ENCODE assay signal across 10 mouse cellular contexts in genomic region chr11:100323578-100323977, GRCm38 (mm10). TPM values are rescaled to one million over a fixed set of nuclear protein-coding genes. Genes with fewer than 3 reads are reported as not detected.
A peak's percentile ranks its signal among the peaks of the same experiment; 100 is the strongest.
DNase-seq lines count a peak whose midpoint lies in the region; ATAC-seq and TF ChIP-seq lines count a peak whose summit lies in the region.
"Had no signal": no experiment of that assay in that cellular context is flagged by ENCODE, and none has a peak within 500 bp of the region (broad histone marks: within the 10 kb centered on the region; RNA-seq: fewer than 3 reads in every experiment).

No protein-coding gene starts in this region.

- H3K27me3 ChIP-seq in liver, adult 2 months (ENCODE audit: control insufficient read depth, insufficient read depth, low read length) = no peaks in the 10 kb centered on the region
- H3K27me3 ChIP-seq in liver, embryonic 11.5 days (replicated peaks; ENCODE audit: control insufficient read depth, insufficient read depth, low read length) = no peaks in the 10 kb centered on the region
- no peaks in the 10 kb centered on the region for H3K27me3 ChIP-seq in liver, postnatal 0 days (ENCODE audit: insufficient read depth, low read length)

- no peak overlapping the region for H3K9ac ChIP-seq in liver, adult 2 months (ENCODE audit: low read depth, low read length)
- no peak overlapping the region for H3K9ac ChIP-seq in liver, embryonic 11.5 days (ENCODE audit: low read depth, low read length)
- no peak overlapping the region for H3K9ac ChIP-seq in liver, postnatal 0 days (replicated peaks)

- WGBS in liver, adult 2 months = 22% methylated on average over 3 of the region's 3 CpGs
- WGBS in liver, embryonic 11.5 days = 15% methylated on average over 3 of the region's 3 CpGs
- 13% methylated on average over 3 of the region's 3 CpGs for WGBS in liver, postnatal 0 days (ENCODE audit: insufficient replicate concordance)

- H3K4me3 ChIP-seq in liver, adult 2 months (ENCODE audit: insufficient read depth, low read depth, low read length) = no peak overlapping the region
- no peak overlapping the region for H3K4me3 ChIP-seq in liver, embryonic 11.5 days (ENCODE audit: low read depth, low read length)
- no peak overlapping the region for H3K4me3 ChIP-seq in gastrocnemius, adult 2 months
- no peak overlapping the region for H3K4me3 ChIP-seq in liver, postnatal 0 days (ENCODE audit: low read depth, low read length)

- peak; percentile 51 to 86 for DNase-seq in adrenal gland, adult (ENCODE audit: inconsistent age in 2 of 2, low spot score in 1 of 2)
- no peak for DNase-seq in adrenal gland, adult 8-10 months
- peak; percentile 69 for DNase-seq in liver, adult 2 months (ENCODE audit: extremely low read depth, low read depth, low spot score)
- DNase-seq in liver, embryonic 11.5 days (ENCODE audit: low spot score) = no peak
- peak; percentile 76 for DNase-seq in brain, adult 2 months (ENCODE audit: low read depth, low spot score)
- DNase-seq in gastrocnemius, adult 2 months = peak; percentile 63
- DNase-seq in liver, postnatal 0 days = peak; percentile 73
- peak; percentile 53 to 81 for DNase-seq in spleen, postnatal 10 days (ENCODE audit: low spot score in 2 of 2)

- H3K9me3 ChIP-seq in liver, embryonic 11.5 days (ENCODE audit: control insufficient read depth, low read length) = no peaks in the 10 kb centered on the region
- no peaks in the 10 kb centered on the region for H3K9me3 ChIP-seq in liver, postnatal 0 days (ENCODE audit: low read length)

- ATAC-seq in liver, embryonic 11.5 days (replicated peaks; ENCODE audit: low FRiP score) = no peak
- no peak for ATAC-seq in liver, postnatal 0 days

- no peak for TF ChIP-seq POLR2A in liver, adult 2 months (IDR thresholded peaks at IDR 0.05; ENCODE audit: extremely low read depth, insufficient read depth, low read length)

- TF ChIP-seq EP300 in liver, postnatal 0 days (IDR thresholded peaks at IDR 0.05; ENCODE audit: low read depth) = no peak

- H3K79me2 ChIP-seq in liver, adult 2 months (ENCODE audit: control insufficient read depth, insufficient read depth, low read length) = peaks cover 3% of the 10 kb centered on the region; the same call in 1 of the 2 replicates

- no peak overlapping the region for H3K4me2 ChIP-seq in liver, embryonic 11.5 days
- no peak overlapping the region for H3K4me2 ChIP-seq in liver, postnatal 0 days (ENCODE audit: low read depth, low read length)

- TF ChIP-seq CTCF in liver, adult 2 months (IDR thresholded peaks at IDR 0.05; ENCODE audit: low read depth, low read length) = peak; percentile 68; the same call in 1 of the 2 replicates
- TF ChIP-seq CTCF in gastrocnemius, adult 2 months (IDR thresholded peaks at IDR 0.05) = peak; percentile 81
- peak; percentile 90 for TF ChIP-seq CTCF in liver, postnatal 0 days (IDR thresholded peaks at IDR 0.05; ENCODE audit: low read depth)

- peaks cover 17% of the 10 kb centered on the region for H3K36me3 ChIP-seq in liver, adult 2 months (ENCODE audit: control insufficient read depth, insufficient read depth, low read length)
- peaks cover 16% of the 10 kb centered on the region for H3K36me3 ChIP-seq in liver, embryonic 11.5 days (ENCODE audit: control insufficient read depth, insufficient read depth, low read length)
- H3K36me3 ChIP-seq in liver, postnatal 0 days (replicated peaks; ENCODE audit: insufficient read depth, low read length) = peaks cover 18% of the 10 kb centered on the region

- peaks cover under 1% of the 10 kb centered on the region; the same call in 1 of the 2 replicates for H3K4me1 ChIP-seq in liver, adult 2 months (ENCODE audit: control insufficient read depth, insufficient read depth, low read length)
- H3K4me1 ChIP-seq in liver, embryonic 11.5 days (replicated peaks; ENCODE audit: control insufficient read depth, insufficient read depth, low read length) = no peaks in the 10 kb centered on the region
- H3K4me1 ChIP-seq in liver, postnatal 0 days (ENCODE audit: insufficient read depth) = peaks cover 9% of the 10 kb centered on the region

- H3K27ac ChIP-seq in liver, adult 2 months (replicated peaks; ENCODE audit: insufficient read depth, low read depth, low read length) = no peak overlapping the region
- no peak overlapping the region for H3K27ac ChIP-seq in liver, embryonic 11.5 days (ENCODE audit: low read depth, low read length)
- no peak overlapping the region for H3K27ac ChIP-seq in gastrocnemius, adult 2 months
- H3K27ac ChIP-seq in liver, postnatal 0 days (ENCODE audit: low read depth) = no peak overlapping the region

- intact Hi-C loops in gastrocnemius, adult 2 months (cut with DNase I) = no loop called here

RNA-seq across cellular contexts. Expression of gene Eif1, which starts 3.9 kb away (rescaled TPM):
- total RNA-seq in adrenal gland, adult 8-10 months (2022) = 1,000 to 10,000 TPM in 3 of 4 experiments, 100 to 1,000 TPM in 1; 987 to 1,365 (median 1,077) TPM
- 145 and 210 TPM in 2 replicates for total RNA-seq in liver, adult 2 months (2014; rRNA removed)
- 86.6 and 104 TPM in 2 replicates for polyA plus RNA-seq in liver, adult 2 months (2012; rRNA removed)
- polyA plus RNA-seq in liver, embryonic 11.5 days (2014; fragmentation: Nextera tagmentation; extraction: Ambion mirVana) = 2,121 and 2,222 TPM in 2 replicates
- 1,000 to 10,000 TPM; 1,442 to 1,567 TPM for total RNA-seq in gastrocnemius, adult 2 months (2021)
- 1,752 and 1,956 TPM in 2 replicates for polyA plus RNA-seq in liver, postnatal 0 days (2015; fragmentation: Nextera tagmentation; extraction: Ambion mirVana)

RNA-seq across cellular contexts. Expression of gene Gast, which starts 10.6 kb away (rescaled TPM):
- total RNA-seq in adrenal gland, adult 8-10 months (2022) = not detected
- not detected in 2 replicates for total RNA-seq in liver, adult 2 months (2014; rRNA removed)
- not detected in 2 replicates for polyA plus RNA-seq in liver, adult 2 months (2012; rRNA removed)
- not detected in 2 replicates for polyA plus RNA-seq in liver, embryonic 11.5 days (2014; fragmentation: Nextera tagmentation; extraction: Ambion mirVana)
- not detected for total RNA-seq in gastrocnemius, adult 2 months (2021)
- polyA plus RNA-seq in liver, postnatal 0 days (2015; fragmentation: Nextera tagmentation; extraction: Ambion mirVana) = not detected in 2 replicates
- polyA plus RNA-seq: C2C12; heart, embryonic 14.5 days had no signal

RNA-seq across cellular contexts. Expression of gene Hap1, which starts 32.4 kb away (rescaled TPM):
- 100 to 1,000 TPM in 2 of 4 experiments, 10 to 100 TPM in 2; 50.2 to 117 (median 83.7) TPM for total RNA-seq in adrenal gland, adult 8-10 months (2022)
- 0.65 and 1.3 TPM in 2 replicates for total RNA-seq in liver, adult 2 months (2014; rRNA removed)
- 0.40 and 1.2 TPM in 2 replicates for polyA plus RNA-seq in liver, adult 2 months (2012; rRNA removed)
- 0.82 and 1.5 TPM in 2 replicates for polyA plus RNA-seq in liver, embryonic 11.5 days (2014; fragmentation: Nextera tagmentation; extraction: Ambion mirVana)
- total RNA-seq in gastrocnemius, adult 2 months (2021) = under 1 TPM in 1 of 2 experiments, not detected in 1; 0.14 TPM
- polyA plus RNA-seq in liver, postnatal 0 days (2015; fragmentation: Nextera tagmentation; extraction: Ambion mirVana) = 0.78 and 0.81 TPM in 2 replicates

RNA-seq across cellular contexts. Expression of gene Krt42, which starts 53.9 kb away (rescaled TPM):
- not detected for total RNA-seq in adrenal gland, adult 8-10 months (2022)
- not detected in 2 replicates for total RNA-seq in liver, adult 2 months (2014; rRNA removed)
- not detected in 2 replicates for polyA plus RNA-seq in liver, adult 2 months (2012; rRNA removed)
- not detected in 2 replicates for polyA plus RNA-seq in liver, embryonic 11.5 days (2014; fragmentation: Nextera tagmentation; extraction: Ambion mirVana)
- total RNA-seq in gastrocnemius, adult 2 months (2021) = not detected
- not detected in 2 replicates for polyA plus RNA-seq in liver, postnatal 0 days (2015; fragmentation: Nextera tagmentation; extraction: Ambion mirVana)
- polyA plus RNA-seq: C2C12; heart, embryonic 14.5 days had no signal

Comparison
In these comparisons a context has a peak if more than half of its experiments do, and no peak if none do; other contexts are left out.
1. DNase-seq: peak in adrenal gland, adult (2 of 2), liver, adult 2 months (single experiment), brain, adult 2 months (single experiment), gastrocnemius, adult 2 months (single experiment), liver, postnatal 0 days (single experiment) and spleen, postnatal 10 days (2 of 2); none in adrenal gland, adult 8-10 months (single experiment) and liver, embryonic 11.5 days (single experiment).
2. RNA of gene Hap1, which starts 32.4 kb away (total RNA-seq): 50.2 to 117 TPM in adrenal gland, adult 8-10 months; 0.65 to 1.3 TPM in liver, adult 2 months and 0.14 TPM in gastrocnemius, adult 2 months; every median in the first group is over 10 times any median in the second.
3. Peak in every context shown above with its lines, with median percentiles within 50 percentile points of each other: CTCF ChIP-seq.